Mouse (Mus musculus) heart, embryonic 13.5 days (tissue): ENCODE results near the gene Fzr1. TPM values are rescaled to one million over a fixed set of nuclear protein-coding genes. Genes with fewer than 3 reads are reported as not detected.

Experiments
- ATAC-seq: fragments of 200-750 bp; cut with Nextera tagmentation; 2 replicates; pipeline ENCODE4 v1.8.0; 2017; ENCODE audit warnings: moderate TSS enrichment; ENCODE audit not compliant: insufficient number of reproducible peaks, low FRiP score, low TSS enrichment; ENCODE audit errors: extremely low read depth
- H3K27ac ChIP-seq: fragments of 300-500 bp; sonication (generic); replicated peaks from 2 replicates; pipeline ENCODE4 v1.5.1; 2015; ENCODE audit warnings: moderate library complexity, mild to moderate bottlenecking, inconsistent platforms
- H3K27me3 ChIP-seq: fragments of 300-500 bp; sonication (generic); replicated peaks from 2 replicates; pipeline ENCODE4 v1.6.1; 2015; ENCODE audit warnings: mild to moderate bottlenecking, inconsistent platforms
- H3K36me3 ChIP-seq: fragments of 300-500 bp; sonication (generic); 2 replicates; pipeline ENCODE4 v1.6.1; 2015; ENCODE audit warnings: mild to moderate bottlenecking, inconsistent platforms
- H3K4me1 ChIP-seq: fragments of 300-500 bp; sonication (generic); 2 replicates; pipeline ENCODE4 v1.6.1; 2015; ENCODE audit warnings: inconsistent platforms
- H3K4me2 ChIP-seq: fragments of 300-500 bp; sonication (generic); 2 replicates; pipeline ENCODE4 v1.6.1; 2015; ENCODE audit warnings: inconsistent platforms, mild to moderate bottlenecking, moderate library complexity
- H3K4me3 ChIP-seq: fragments of 300-500 bp; sonication (generic); 2 replicates; pipeline ENCODE4 v1.5.1; 2015; ENCODE audit warnings: moderate library complexity, mild to moderate bottlenecking, inconsistent platforms
- H3K9ac ChIP-seq: fragments of 300-500 bp; sonication (generic); 2 replicates; pipeline ENCODE4 v1.6.1; 2015; ENCODE audit warnings: inconsistent platforms, mild to moderate bottlenecking, moderate library complexity
- H3K9me3 ChIP-seq: fragments of 300-500 bp; sonication (generic); 2 replicates; pipeline ENCODE4 v1.6.1; 2016; ENCODE audit warnings: inconsistent platforms
- WGBS: fragments of 180-500 bp; shearing (Covaris S2); methylation state at CpG from one replicate; pipeline ENCODE4 v1.1.7; 2015; ENCODE audit warnings: mixed read lengths; 5-methylcytosine and 5-hydroxymethylcytosine counted together
- polyA plus RNA-seq: library from polyadenylated mRNA; unstranded; fragments of >200 nt; fragmentation: Nextera tagmentation; extraction: Ambion mirVana; gene quantifications from 2 replicates; pipeline ENCODE4 v1.2.1, GENCODE M21; 2015

Fzr1 gene
- polyA plus RNA-seq, 1 experiment from 2014 or later = 72.2 TPM

- Histone ChIP-seq H3K36me3 (peaks cover 18% of the 10 kb centered on the region), H3K4me1 (peaks cover 89% of the 10 kb centered on the region), H3K4me2 (peak overlapping the region; percentile 21; the same call in 1 of the 2 replicates), H3K4me3 (no peak overlapping the region), H3K27ac (peak overlapping the region; percentile 61), H3K9me3 (no peaks in the 10 kb centered on the region), H3K27me3 (peaks cover 7% of the 10 kb centered on the region; the same call in 1 of the 2 replicates), H3K9ac (peak overlapping the region; percentile 60)
- 66% methylated on average over 8 of the region's 8 CpGs for WGBS
- ATAC-seq = no peak
Measured at GRCm38 (mm10) chr10:81360721-81361120, 17.6 kb downstream of the Fzr1 start.

DNA sequence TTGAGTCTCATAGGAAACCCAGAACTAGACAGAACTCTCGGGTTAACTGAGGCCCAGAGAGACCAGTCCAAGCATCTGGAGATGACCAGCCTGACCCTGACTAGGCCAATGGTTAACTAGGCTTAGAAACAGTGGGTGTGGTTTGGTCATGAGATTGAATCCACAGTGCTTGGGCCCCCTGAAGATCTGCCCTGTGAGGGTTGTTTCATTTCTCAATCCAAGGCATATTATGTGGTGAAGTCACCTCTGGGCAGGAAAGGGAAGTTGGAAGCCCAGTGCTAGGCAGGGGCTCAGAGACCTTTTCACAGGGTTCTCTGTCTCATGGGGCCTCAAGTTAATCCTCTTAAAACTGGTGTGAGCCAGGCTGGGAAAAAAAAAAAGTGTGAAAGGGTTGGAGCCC is 19.5 kb downstream of the Fzr1 start:
- Histone ChIP-seq H3K27ac (peak overlapping the region; percentile 70), H3K36me3 (peaks cover 18% of the 10 kb centered on the region), H3K9me3 (no peaks in the 10 kb centered on the region), H3K27me3 (no peaks in the 10 kb centered on the region; the same call in 1 of the 2 replicates), H3K9ac (peak overlapping the region; percentile 96), H3K4me2 (peak overlapping the region; percentile 99), H3K4me3 (peak overlapping the region; percentile 92), H3K4me1 (peaks cover 70% of the 10 kb centered on the region)
- ATAC-seq = no peak
- WGBS = 48% methylated on average over 1 of the region's 1 CpGs

- no peaks in the 10 kb centered on the region for H3K9me3 ChIP-seq
- H3K27me3 ChIP-seq = no peaks in the 10 kb centered on the region
- peak overlapping the region; percentile 70 for H3K27ac ChIP-seq
- H3K4me2 ChIP-seq = peak overlapping the region; percentile 99
- H3K4me3 ChIP-seq = peak overlapping the region; percentile 92
- H3K9ac ChIP-seq = peak overlapping the region; percentile 96
- peaks cover 18% of the 10 kb centered on the region for H3K36me3 ChIP-seq
- no peak for ATAC-seq
- WGBS = 19% methylated on average over 4 of the region's 4 CpGs
- H3K4me1 ChIP-seq = peaks cover 63% of the 10 kb centered on the region
Measured at GRCm38 (mm10) chr10:81358209-81358608, 20.1 kb downstream of the Fzr1 start.

GRCm38 (mm10) chr10:81356991-81357844 is 21.1 kb downstream of the Fzr1 start, which contains the start of gene Mfsd12:
Gene Mfsd12, plus strand, starts transcription at chr10:81357491.
- peak; percentile 83 for ATAC-seq
- WGBS = 2% methylated on average over 79 of the region's 79 CpGs

GRCm38 (mm10) chr10:81356352-81356990 is 21.8 kb downstream of the Fzr1 start:
- peak overlapping the region; percentile 28 for H3K9ac ChIP-seq

More at GRCm38 (mm10) chr10:81356991-81357844, 21.1 kb downstream of the Fzr1 start, which contains the start of gene Mfsd12:
- H3K27me3 ChIP-seq = no peaks in the 10 kb centered on the region
- H3K36me3 ChIP-seq = peaks cover 14% of the 10 kb centered on the region
- H3K9ac ChIP-seq = peak within 1 kb of the TSS; percentile 96
- peak within 1 kb of the TSS; percentile 92 for H3K4me3 ChIP-seq
- H3K4me1 ChIP-seq = peaks cover 54% of the 10 kb centered on the region
- peak within 1 kb of the TSS; percentile 99 for H3K4me2 ChIP-seq
- no peaks in the 10 kb centered on the region for H3K9me3 ChIP-seq
- peak within 1 kb of the TSS; percentile 70 for H3K27ac ChIP-seq

DNA sequence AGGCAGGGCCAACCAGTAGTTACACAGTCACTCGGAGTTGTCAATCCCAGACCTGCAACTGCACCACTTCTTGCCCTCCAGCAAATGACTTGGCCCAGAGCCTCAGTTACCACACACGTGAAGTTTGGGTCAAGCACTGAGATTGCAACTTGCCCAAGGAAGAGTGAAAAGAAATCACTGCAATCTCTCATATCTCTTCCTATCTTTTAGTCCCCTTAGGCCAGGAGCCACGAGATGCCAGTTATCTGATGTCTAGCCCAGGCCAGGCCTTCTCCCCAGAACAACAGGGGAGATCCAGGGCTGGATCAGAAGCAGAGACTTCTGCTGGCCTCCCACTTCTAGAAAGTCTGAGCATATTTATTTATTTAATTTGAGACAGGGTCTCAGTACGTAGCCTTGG is 22.8 kb downstream of the Fzr1 start:
- Histone ChIP-seq H3K9me3 (no peaks in the 10 kb centered on the region), H3K4me3 (no peak overlapping the region), H3K4me1 (peaks cover 48% of the 10 kb centered on the region), H3K4me2 (no peak overlapping the region), H3K27ac (no peak overlapping the region), H3K27me3 (no peaks in the 10 kb centered on the region), H3K9ac (no peak overlapping the region), H3K36me3 (no peaks in the 10 kb centered on the region)
- 67% methylated on average over 4 of the region's 4 CpGs for WGBS
- no peak for ATAC-seq

More at GRCm38 (mm10) chr10:81356352-81356990, 21.8 kb downstream of the Fzr1 start:
- Histone ChIP-seq H3K4me1 (peaks cover 51% of the 10 kb centered on the region), H3K4me2 (peak overlapping the region; percentile 99), H3K9me3 (no peaks in the 10 kb centered on the region), H3K36me3 (peaks cover 7% of the 10 kb centered on the region), H3K27me3 (no peaks in the 10 kb centered on the region), H3K27ac (no peak overlapping the region), H3K4me3 (peak overlapping the region; percentile 92)
- WGBS = 49% methylated on average over 12 of the region's 12 CpGs
- no peak for ATAC-seq

DNA sequence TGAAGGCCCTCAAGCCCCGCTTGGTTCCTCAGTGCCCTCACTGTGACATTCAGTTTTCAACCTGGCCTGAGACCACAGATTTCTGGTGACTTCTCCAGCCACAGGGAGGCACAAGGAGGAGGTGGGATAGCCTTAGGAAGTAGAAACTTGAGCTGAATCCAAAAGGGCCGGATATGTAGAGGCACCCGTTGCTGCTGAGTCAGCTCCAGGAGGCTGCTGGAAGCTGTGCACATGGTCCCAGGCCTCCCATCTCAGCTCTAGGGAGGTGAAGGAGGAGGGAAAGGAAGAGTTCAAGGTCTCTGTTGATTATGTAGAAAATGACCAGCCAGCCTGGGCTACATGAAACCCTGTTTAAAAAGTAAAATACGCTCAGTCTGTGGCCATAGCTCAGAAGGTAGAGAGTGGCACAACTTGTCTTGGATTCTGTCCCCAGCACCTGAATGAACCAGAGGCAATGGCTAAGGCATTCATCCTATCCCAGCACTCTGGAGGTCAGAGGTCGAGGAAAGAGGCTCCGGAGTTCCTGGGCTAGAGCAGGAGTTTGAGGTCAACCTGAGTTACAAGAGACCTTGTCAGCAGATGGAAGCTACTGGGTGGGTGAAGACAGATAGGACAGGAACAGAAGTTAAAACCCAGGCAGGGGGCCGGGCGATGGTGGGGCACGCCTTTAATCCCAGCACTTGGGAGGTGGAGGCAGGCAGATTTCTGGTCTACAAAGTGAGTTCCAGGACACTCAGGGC is 23.4 kb downstream of the Fzr1 start:
- no peaks in the 10 kb centered on the region for H3K36me3 ChIP-seq
- H3K9ac ChIP-seq = 0 out of 2 replicates have a peak overlapping the region, but pooled peaks have one; percentile 28
- WGBS = 56% methylated on average over 9 of the region's 9 CpGs
- ATAC-seq = no peak
- H3K4me3 ChIP-seq = no peak overlapping the region
- no peak overlapping the region for H3K27ac ChIP-seq
- no peak overlapping the region for H3K4me2 ChIP-seq
- H3K9me3 ChIP-seq = no peaks in the 10 kb centered on the region
- peaks cover 42% of the 10 kb centered on the region for H3K4me1 ChIP-seq
- no peaks in the 10 kb centered on the region for H3K27me3 ChIP-seq

DNA sequence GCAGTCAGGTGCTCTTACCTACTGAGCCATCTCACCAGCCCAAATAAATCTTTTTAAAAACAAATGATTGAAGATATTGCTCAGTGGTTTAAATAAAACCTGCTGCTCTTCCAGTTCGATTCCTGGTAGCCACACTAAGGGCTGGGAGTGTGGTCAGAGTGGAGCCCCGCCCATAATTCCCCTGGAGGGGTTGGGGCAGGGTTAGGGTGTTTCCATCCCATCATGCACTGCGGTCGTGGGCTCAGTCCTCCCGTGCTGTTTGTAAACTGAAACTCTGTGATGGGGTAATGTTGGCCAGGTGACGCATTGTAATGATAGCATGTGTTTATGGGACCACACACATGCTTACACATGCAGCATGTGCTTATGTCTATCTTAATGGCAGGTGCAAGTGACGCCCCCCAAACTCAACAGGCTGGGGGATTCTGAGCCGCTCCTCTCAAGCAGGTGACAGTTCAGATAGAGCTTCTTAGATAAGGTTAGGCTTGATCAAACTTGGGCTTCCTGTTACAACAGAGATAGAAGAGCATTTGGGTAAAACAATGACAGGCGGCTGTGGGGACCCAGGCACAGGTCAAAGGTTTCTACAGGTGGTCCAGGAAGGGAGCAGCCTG is 26.5 kb downstream of the Fzr1 start:
- Histone ChIP-seq H3K9ac (peak overlapping the region; percentile 52), H3K4me1 (peaks cover 47% of the 10 kb centered on the region), H3K4me2 (peak overlapping the region; percentile 66), H3K9me3 (no peaks in the 10 kb centered on the region), H3K36me3 (peaks cover 18% of the 10 kb centered on the region), H3K4me3 (0 out of 2 replicates have a peak overlapping the region, but pooled peaks have one; percentile 4), H3K27me3 (no peaks in the 10 kb centered on the region), H3K27ac (peak overlapping the region; percentile 39; the same call in 1 of the 2 replicates)
- WGBS = 15% methylated on average over 9 of the region's 9 CpGs
- no peak for ATAC-seq

DNA sequence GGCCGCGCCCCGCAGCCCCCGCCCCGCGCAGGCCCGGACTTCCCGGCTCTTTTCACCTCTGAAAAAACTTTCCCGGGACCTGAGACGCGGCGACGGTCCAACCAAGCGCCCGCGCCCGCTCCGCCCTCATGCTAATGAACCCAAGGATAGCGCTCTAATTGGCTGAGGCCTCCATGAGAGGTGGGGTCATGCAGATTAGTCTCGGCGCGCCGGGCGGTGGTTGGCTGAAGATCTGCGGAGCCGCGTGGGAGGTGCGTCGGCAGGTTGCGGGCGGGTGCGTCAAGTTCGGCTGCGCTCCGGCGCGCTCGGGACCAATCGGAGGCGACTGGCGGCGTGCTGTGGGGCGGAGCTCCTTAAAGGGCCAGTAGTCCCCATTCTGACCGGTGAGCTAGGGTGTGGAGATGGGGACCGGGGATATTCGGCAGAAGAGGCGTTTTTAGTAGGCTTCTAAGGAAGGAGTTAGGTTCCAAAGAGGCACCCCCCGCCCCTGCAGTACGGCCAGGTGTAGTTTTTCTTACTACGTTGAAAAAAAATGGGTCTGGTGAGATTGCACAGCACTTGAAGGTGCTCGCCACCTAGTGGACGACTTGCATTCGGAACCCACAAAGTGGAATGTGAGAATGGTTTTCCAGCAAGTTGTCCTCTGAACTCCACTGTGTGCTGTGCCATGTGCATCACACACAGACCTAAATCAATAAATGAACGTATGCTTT is 27.8 kb downstream of the Fzr1 start, which contains the start of gene Hmg20b:
Hmg20b (minus strand) TSS at position 130 of the 713 bp plus-strand sequence.
- Histone ChIP-seq H3K9ac (peak within 1 kb of the TSS; percentile 97), H3K4me1 (peaks cover 49% of the 10 kb centered on the region), H3K27ac (peak within 1 kb of the TSS; percentile 88), H3K9me3 (no peaks in the 10 kb centered on the region), H3K36me3 (peaks cover 29% of the 10 kb centered on the region), H3K27me3 (peaks cover 6% of the 10 kb centered on the region; the same call in 1 of the 2 replicates), H3K4me3 (peak within 1 kb of the TSS; percentile 86), H3K4me2 (peak within 1 kb of the TSS; percentile 92)
- under 1% methylated on average over 54 of the region's 54 CpGs for WGBS
- peak; percentile 91 for ATAC-seq

DNA sequence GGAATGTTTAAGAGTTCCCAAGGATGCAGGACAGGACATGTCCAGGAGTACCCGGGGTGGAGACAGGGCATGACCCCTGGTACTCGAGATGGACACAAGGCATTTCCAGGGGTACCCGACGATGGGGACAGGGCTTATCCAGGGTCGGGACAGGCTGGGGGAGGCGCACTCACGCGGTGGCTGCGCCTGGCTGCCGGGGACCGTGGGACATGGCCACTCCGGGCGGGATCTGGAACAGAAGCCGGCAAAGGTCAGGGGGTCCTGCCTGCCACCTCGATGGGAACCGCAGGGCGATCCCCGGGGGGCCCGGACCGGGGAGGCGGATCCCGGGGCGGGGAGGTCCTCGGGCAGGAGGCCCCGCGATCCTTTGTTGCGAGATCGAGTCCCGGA is 28.4 kb downstream of the Fzr1 start:
- ATAC-seq = no peak
- H3K27me3 ChIP-seq = peaks cover 11% of the 10 kb centered on the region
- peak overlapping the region; percentile 97 for H3K9ac ChIP-seq
- peak overlapping the region; percentile 86 for H3K4me3 ChIP-seq
- H3K27ac ChIP-seq = peak overlapping the region; percentile 88
- peak overlapping the region; percentile 92 for H3K4me2 ChIP-seq
- H3K4me1 ChIP-seq = peaks cover 51% of the 10 kb centered on the region
- 2% methylated on average over 29 of the region's 29 CpGs for WGBS
- H3K9me3 ChIP-seq = no peaks in the 10 kb centered on the region
- H3K36me3 ChIP-seq = peaks cover 34% of the 10 kb centered on the region
